Mouse (Mus musculus) ES-E14 (cell line): ENCODE measurements around the gene Xpr1. TPM values are rescaled to one million over a fixed set of nuclear protein-coding genes. Genes with fewer than 3 reads are reported as not detected.

Experiments
- DNase-seq: peaks from one replicate; pipeline ENCODE4 v3.0.0-alpha.2; 2013; ENCODE audit warnings: low read depth, low spot score
- H3K27ac ChIP-seq: 2 replicates; pipeline ENCODE4 v1.5.1; 2012; ENCODE audit warnings: low read depth, mild to moderate bottlenecking, low read length, moderate library complexity, mixed read lengths; ENCODE audit not compliant: poor library complexity, insufficient read depth, severe bottlenecking
- H3K36me3 ChIP-seq: 2 replicates; pipeline ENCODE4 v1.6.1; 2012; ENCODE audit warnings: mild to moderate bottlenecking, low read length, moderate library complexity, mixed read lengths; ENCODE audit not compliant: control insufficient read depth, poor library complexity, insufficient read depth, severe bottlenecking
- H3K4me1 ChIP-seq, 2 experiments: fragments of 150-350 bp in 1 of 2; sonication (generic) in 1 of 2; 2 replicates each; pipeline ENCODE4 v1.6.1; 2012; ENCODE audit warnings: low read length in 2 of 2, mild to moderate bottlenecking in 1 of 2, mixed read lengths in 1 of 2; ENCODE audit not compliant: control insufficient read depth in 2 of 2, insufficient read depth in 2 of 2, poor library complexity in 1 of 2
- H3K4me3 ChIP-seq, 2 experiments: fragments of 150-350 bp in 1 of 2; sonication (generic) in 1 of 2; 2 replicates each; pipeline ENCODE4 v1.5.1; 2012; ENCODE audit warnings: low read length in 2 of 2, low read depth in 1 of 2, mild to moderate bottlenecking in 1 of 2, mixed read lengths in 1 of 2; ENCODE audit not compliant: insufficient read depth in 1 of 2, poor library complexity in 1 of 2, severe bottlenecking in 1 of 2
- H3K9ac ChIP-seq: 2 replicates; pipeline ENCODE4 v1.6.1; 2012; ENCODE audit warnings: low read depth, mild to moderate bottlenecking, low read length, mixed read lengths; ENCODE audit not compliant: poor library complexity, insufficient read depth, severe bottlenecking
- H3K9me3 ChIP-seq: fragments of 150-350 bp; sonication (generic); 2 replicates; pipeline ENCODE4 v1.6.1; 2012; ENCODE audit warnings: low read depth, mild to moderate bottlenecking, low read length; ENCODE audit not compliant: control insufficient read depth, insufficient read depth
- CHD2 ChIP-seq: IDR thresholded peaks from 2 replicates; pipeline ENCODE4 v1.6.1; 2014; ENCODE audit warnings: mild to moderate bottlenecking, low read depth, low read length, inconsistent platforms
- HCFC1 ChIP-seq: IDR thresholded peaks from 2 replicates; pipeline ENCODE4 v1.6.1; 2012; ENCODE audit warnings: low read length, inconsistent platforms, borderline replicate concordance; ENCODE audit not compliant: insufficient read depth
- MAFK ChIP-seq: IDR thresholded peaks from 2 replicates; pipeline ENCODE4 v1.6.1; 2014; ENCODE audit warnings: mild to moderate bottlenecking, low read depth, low read length, inconsistent platforms; ENCODE audit not compliant: insufficient read depth
- ZC3H11A ChIP-seq: IDR thresholded peaks from 2 replicates; pipeline ENCODE4 v1.6.1; 2012; ENCODE audit warnings: low read depth, mild to moderate bottlenecking, inconsistent platforms, low read length, borderline replicate concordance
- ZNF384 ChIP-seq: IDR thresholded peaks from 2 replicates; pipeline ENCODE4 v1.6.1; 2012; ENCODE audit warnings: low read depth, low read length, inconsistent platforms
- in situ Hi-C, 2 experiments: fragments of 600-800 bp; cut with MboI; formaldehyde crosslinking; loops; one replicate each; pipeline ENCODE4 v1.15.1; 2025; ENCODE audit warnings: low sequenced_read_pairs in 2 of 2, inconsistent platforms in 1 of 2; ENCODE audit not compliant: unreplicated experiment in 2 of 2
- total RNA-seq: library from RNA; depleted of rRNA; stranded (reverse); fragments of 300-350 nt; gene quantifications from 2 replicates; pipeline ENCODE4 v1.2.3, GENCODE M21; 2012; rRNA removed

Xpr1 gene
- total RNA-seq: 12.3 and 13.5 TPM in 2 replicates

DNA sequence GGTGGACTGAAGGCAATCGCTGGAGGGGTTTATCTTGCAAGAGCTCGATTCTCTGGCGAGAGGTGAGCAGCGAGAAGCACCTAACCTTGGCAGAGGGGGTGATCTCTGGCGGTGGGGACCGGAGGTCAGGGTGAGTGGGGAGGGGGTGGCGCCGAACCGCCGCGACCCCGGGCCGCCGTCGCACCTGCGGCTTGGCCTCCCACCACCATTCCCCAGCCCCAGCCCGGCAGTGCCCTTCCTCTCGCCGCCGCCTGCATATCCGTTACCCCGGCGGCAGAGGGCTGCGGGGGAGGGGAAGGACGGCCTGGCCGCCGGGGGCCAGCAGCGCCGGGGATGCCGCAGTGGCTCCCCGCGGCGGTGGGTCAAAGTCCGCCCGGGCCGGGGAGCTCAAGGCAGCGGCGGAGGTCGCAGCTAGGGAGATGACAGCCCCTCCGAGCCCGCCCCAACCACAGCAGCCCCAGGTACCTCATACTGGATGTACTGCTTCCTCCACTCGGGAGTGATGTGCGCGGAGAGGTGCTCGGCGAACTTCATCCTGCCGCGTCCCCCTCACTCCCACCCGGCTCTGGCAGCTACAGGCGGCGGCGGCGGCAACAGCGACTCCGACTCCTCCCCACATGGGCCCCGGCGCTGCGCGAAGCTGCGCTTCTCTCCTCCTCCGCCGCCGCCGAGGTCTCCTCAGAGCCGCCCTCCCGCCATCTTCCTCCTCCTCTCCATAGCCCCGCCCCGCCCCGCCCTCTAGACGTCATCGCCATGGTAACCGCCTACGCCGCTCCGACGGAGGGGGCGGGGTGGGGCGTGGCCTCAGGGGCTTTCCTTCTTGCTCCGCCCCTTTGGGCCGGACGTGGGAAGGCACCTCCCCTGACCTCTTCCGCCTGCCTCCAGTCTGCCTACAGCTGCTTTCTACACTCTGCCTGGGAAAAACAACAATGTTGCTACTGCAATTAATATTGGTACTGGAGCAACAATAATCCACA is at the start of gene Xpr1:
Gene Xpr1, minus strand, starts transcription at position 715 of the 977 bp plus-strand sequence.
- H3K9me3 ChIP-seq: no peaks in the 10 kb centered on the region
- H3K27ac ChIP-seq: no peak within 1 kb of the TSS; the same call in 1 of the 2 replicates
- H3K9ac ChIP-seq: peak within 1 kb of the TSS; percentile 77
- DNase-seq: peak; percentile 92
- H3K36me3 ChIP-seq: no peaks in the 10 kb centered on the region
- 0 out of 4 replicates have a peak, but pooled peaks cover 0 to 2% of the 10 kb centered on the region in 2 experiments for H3K4me1 ChIP-seq
- TF ChIP-seq ZC3H11A (no peak), CHD2 (no peak), ZNF384 (no peak), HCFC1 (0 out of 2 replicates have a peak, but pooled peaks have one; percentile 60), MAFK (no peak)
- peak within 1 kb of the TSS; percentile 93 for H3K4me3 ChIP-seq
- in situ Hi-C loops: no loop called here

DNA sequence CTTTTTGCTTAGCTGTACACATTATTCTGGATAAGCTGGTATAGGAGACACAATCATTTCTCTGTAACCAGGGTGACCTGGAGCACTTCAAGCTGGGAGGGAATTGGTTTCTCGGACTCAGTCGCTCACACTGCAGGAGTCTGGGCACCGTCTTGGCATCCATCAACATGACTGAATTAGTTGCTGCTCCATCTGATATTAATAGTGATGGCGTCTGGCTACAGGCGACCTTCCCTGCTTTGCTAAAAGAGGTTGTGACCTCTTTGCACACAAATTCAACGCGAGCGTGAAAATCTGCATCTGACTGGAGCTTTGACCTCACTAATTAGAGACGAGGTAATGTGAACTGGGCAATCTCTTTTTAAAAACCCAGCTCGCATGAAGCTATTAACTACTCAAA is 46.2 kb upstream of the Xpr1 start:
- DNase-seq: no peak
- TF ChIP-seq HCFC1 (no peak), CHD2 (no peak), ZNF384 (no peak), ZC3H11A (no peak), MAFK (no peak)
- in situ Hi-C loops: no loop called here
- Histone ChIP-seq H3K9ac (no peak overlapping the region), H3K36me3 (no peaks in the 10 kb centered on the region), H3K9me3 (no peaks in the 10 kb centered on the region), H3K27ac (no peak overlapping the region), H3K4me1 (no peaks in the 10 kb centered on the region), H3K4me3 (no peak overlapping the region)

DNA sequence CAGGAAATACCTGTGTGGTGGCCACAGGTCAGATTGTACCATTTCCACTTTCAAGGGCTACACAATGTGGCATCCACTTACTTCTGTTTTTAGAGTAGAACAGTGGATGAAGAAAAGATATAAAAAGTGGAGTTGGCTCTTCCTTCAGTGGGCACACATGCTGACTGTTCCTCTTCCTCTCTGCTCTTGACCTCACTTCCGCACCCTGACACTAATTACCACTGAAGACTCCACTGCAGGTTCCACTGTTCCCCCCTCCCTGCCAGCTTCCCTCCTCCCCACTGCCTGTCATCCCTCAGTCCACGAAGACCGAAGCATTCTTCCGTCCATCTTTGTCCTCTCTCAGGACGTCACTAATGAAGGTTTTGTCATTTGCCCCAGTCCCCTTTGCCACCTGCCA is 45.4 kb upstream of the Xpr1 start:
- in situ Hi-C loops: no loop called here
- Histone ChIP-seq H3K4me1 (no peaks in the 10 kb centered on the region), H3K4me3 (no peak overlapping the region), H3K9me3 (no peaks in the 10 kb centered on the region), H3K36me3 (no peaks in the 10 kb centered on the region), H3K27ac (no peak overlapping the region), H3K9ac (no peak overlapping the region)
- no peak for TF ChIP-seq CHD2
- TF ChIP-seq HCFC1: no peak
- TF ChIP-seq MAFK: no peak
- no peak for TF ChIP-seq ZNF384
- no peak for TF ChIP-seq ZC3H11A
- no peak for DNase-seq

DNA sequence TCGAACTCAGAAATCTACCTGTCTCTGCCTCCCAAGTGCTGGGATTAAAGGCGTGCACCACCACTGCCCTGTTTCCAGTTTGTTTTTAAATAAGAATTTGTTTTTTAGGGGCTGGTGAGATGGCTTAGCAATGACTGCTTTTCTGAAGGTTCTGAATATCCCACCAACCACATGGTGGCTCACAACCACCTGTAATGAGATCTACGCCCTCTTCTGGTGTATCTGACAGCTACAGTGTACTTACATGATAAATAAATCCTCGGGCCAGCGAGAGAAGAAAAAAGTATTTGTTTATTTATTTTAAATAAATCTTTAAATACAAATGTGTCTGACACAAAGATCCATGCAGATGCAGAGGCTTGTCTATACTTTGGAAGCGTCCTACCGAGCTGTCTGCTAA is 40.3 kb upstream of the Xpr1 start:
- in situ Hi-C loops: no loop called here
- no peak overlapping the region for H3K4me3 ChIP-seq
- H3K36me3 ChIP-seq: no peaks in the 10 kb centered on the region
- no peaks in the 10 kb centered on the region for H3K9me3 ChIP-seq
- DNase-seq: peak; percentile 20
- H3K27ac ChIP-seq: no peak overlapping the region
- TF ChIP-seq ZC3H11A (0 out of 2 replicates have a peak, but pooled peaks have one; percentile 8), CHD2 (no peak), MAFK (no peak), HCFC1 (no peak), ZNF384 (no peak)
- H3K9ac ChIP-seq: no peak overlapping the region
- H3K4me1 ChIP-seq: no peaks in the 10 kb centered on the region

DNA sequence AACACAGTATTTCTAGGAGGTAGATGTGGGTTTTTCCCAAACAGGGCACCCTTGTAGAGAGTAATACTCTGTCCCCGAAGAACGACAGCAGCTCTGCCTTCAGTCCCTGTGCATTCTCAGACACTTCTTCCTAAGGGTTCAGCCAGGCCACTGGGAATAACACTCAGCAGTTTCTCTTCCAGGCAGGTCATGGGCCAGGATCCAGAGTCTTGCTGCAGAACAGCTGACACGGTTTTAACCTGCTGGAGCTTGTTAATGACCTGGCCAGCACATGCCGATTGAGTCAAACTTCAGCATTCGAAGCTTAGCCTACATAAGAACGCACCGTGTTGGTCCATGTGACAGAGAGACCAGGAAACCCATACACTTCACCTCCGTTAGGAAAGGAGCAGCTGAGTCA is 36.0 kb upstream of the Xpr1 start:
- no peak for DNase-seq
- H3K9ac ChIP-seq: no peak overlapping the region
- H3K27ac ChIP-seq: no peak overlapping the region
- TF ChIP-seq ZC3H11A (no peak), CHD2 (no peak)
- H3K4me1 ChIP-seq: no peaks in the 10 kb centered on the region
- H3K36me3 ChIP-seq: no peaks in the 10 kb centered on the region
- no peak overlapping the region for H3K4me3 ChIP-seq
- no peaks in the 10 kb centered on the region for H3K9me3 ChIP-seq
- in situ Hi-C loops: no loop called here
